Mouse (Mus musculus) cerebellum, adult 9-11 months (tissue): ENCODE measurements around the gene Skida1.

ENCODE experiments used
- DNase-seq: peaks from one replicate; pipeline ENCODE4 v3.0.0; 2022

Skida1 gene

GRCm38 (mm10) chr2:18055016-18055928 is 6.4 kb upstream of the Skida1 start, which contains the start of gene Mllt10:
TSS of gene Mllt10 (plus strand) at chr2:18055237.
- no peak for DNase-seq

GRCm38 (mm10) chr2:18053951-18054530 is 5.2 kb upstream of the Skida1 start:
- peak; percentile 47 for DNase-seq

GRCm38 (mm10) chr2:18053243-18053950 is 4.5 kb upstream of the Skida1 start:
- no peak for DNase-seq

- DNase-seq, result no peak
Measured at GRCm38 (mm10) chr2:18052581-18052980, 3.7 kb upstream of the Skida1 start.

- no peak for DNase-seq
Measured at GRCm38 (mm10) chr2:18051831-18052170, 3.0 kb upstream of the Skida1 start.

GRCm38 (mm10) chr2:18051026-18051830 is 2.4 kb upstream of the Skida1 start:
- no peak for DNase-seq

GRCm38 (mm10) chr2:18050541-18050985 is 1.7 kb upstream of the Skida1 start:
- DNase-seq, result no peak

- no peak for DNase-seq
Measured at GRCm38 (mm10) chr2:18050018-18050417, 1.2 kb upstream of the Skida1 start.

GRCm38 (mm10) chr2:18049279-18049821 is 499 bp upstream of the Skida1 start:
- no peak for DNase-seq

- peak; percentile 83 for DNase-seq
Measured at GRCm38 (mm10) chr2:18047646-18048452, 1.0 kb downstream of the Skida1 start.

- DNase-seq, result peak; percentile 77
Measured at GRCm38 (mm10) chr2:18046758-18047645, 1.8 kb downstream of the Skida1 start.

GRCm38 (mm10) chr2:18046186-18046585 is 2.7 kb downstream of the Skida1 start:
- no peak for DNase-seq

- DNase-seq, result no peak
Measured at GRCm38 (mm10) chr2:18045781-18046181, 3.1 kb downstream of the Skida1 start.

GRCm38 (mm10) chr2:18045143-18045780 is 3.6 kb downstream of the Skida1 start:
- no peak for DNase-seq

GRCm38 (mm10) chr2:18041199-18041885 is 7.5 kb downstream of the Skida1 start:
- no peak for DNase-seq

- no peak for DNase-seq
Measured at GRCm38 (mm10) chr2:18040347-18041160, 8.3 kb downstream of the Skida1 start.

- no peak for DNase-seq
Measured at GRCm38 (mm10) chr2:18039566-18040290, 9.1 kb downstream of the Skida1 start.
